Mouse (Mus musculus) lung, adult 2 months (tissue): ENCODE measurements around the gene Simc1.

ENCODE experiments used
- CTCF ChIP-seq: fragments of 200-500 bp; IDR thresholded peaks from 2 replicates; pipeline ENCODE4 v1.5.1; 2011; ENCODE audit warnings: mild to moderate bottlenecking, low read length, control low read depth; ENCODE audit not compliant: insufficient read depth
- POLR2A ChIP-seq: fragments of 200-500 bp; IDR thresholded peaks from 2 replicates; pipeline ENCODE4 v1.6.1; 2011; ENCODE audit warnings: low read depth, mild to moderate bottlenecking, control low read depth, low read length, borderline replicate concordance; ENCODE audit errors: extremely low read depth

DNA sequence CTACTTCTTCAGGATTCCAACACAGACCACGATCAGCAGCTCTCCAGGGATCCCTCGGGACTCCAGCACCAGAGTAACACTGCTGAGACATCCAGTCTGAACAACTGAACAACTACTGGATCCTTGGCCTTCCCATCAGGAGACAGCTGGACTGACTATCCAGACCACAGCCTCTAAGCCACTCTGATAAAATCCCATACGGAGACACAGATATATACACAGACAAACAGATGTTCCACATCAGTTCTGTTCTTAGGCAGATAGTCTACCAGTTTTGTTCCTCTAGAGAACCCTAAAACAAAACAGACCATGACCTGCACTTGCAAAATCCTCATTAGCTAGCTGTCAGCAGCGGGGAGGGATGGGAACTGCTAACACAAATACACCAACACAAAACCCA is 44.3 kb upstream of the Simc1 start:
- TF ChIP-seq CTCF = no peak
- no peak for TF ChIP-seq POLR2A
